Mouse (Mus musculus): ENCODE measurements around the gene Dlg2. TPM values are rescaled to one million over a fixed set of nuclear protein-coding genes. Genes with fewer than 3 reads are reported as not detected.

Gene Dlg2
- polyA plus RNA-seq, 1 experiment from 2014 or later, result 13.7 TPM

DNA sequence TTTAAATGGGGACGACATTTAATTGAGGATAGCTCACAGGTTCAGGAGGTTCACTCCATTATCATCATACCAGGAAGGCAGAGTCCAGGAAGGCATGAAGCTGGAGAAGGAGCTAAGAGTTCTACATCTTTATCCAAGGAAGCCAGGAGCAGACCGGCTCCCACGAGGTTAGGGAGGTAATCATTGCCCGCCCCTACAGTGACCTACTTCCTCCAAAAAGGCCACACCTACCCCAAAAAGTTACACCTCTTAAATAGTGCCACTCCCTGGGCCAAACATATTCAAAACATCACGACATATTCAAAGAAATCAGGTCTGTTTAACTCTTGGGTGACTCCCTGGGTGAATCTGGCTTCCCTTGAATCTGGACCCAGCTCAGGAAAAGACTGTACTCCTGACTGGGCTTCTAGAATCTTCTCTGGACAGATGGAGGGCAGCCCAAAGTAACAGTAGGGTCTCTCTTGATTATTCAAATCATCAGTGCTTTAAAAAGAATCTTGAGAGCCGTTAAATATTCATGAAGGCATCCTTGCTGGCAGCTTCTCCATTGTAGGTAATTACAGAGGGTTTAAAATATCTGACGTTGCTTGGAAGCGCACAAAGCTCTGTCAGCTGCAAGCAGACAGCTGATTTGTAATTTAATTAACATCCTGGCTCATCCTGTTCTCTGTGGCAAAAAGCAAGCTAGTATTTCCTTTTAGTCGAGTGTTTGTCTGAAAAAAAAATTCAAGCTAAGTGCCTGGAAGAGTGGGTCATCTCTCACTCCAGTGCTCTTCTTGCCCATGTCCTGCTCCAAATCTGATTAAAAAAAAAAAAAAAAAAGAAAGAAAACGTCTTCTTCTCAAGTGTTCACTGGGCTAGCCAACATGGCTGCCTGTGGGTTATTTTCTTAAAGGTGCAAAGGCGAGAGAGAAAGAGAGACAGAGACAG lies 966.2 kb downstream of the Dlg2 start:
- DNase-seq (ENCODE audit: low spot score), result no peak

GRCm38 (mm10) chr7:91443377-91443714 lies 966.9 kb downstream of the Dlg2 start:
- no peak for DNase-seq (ENCODE audit: low spot score)

DNA sequence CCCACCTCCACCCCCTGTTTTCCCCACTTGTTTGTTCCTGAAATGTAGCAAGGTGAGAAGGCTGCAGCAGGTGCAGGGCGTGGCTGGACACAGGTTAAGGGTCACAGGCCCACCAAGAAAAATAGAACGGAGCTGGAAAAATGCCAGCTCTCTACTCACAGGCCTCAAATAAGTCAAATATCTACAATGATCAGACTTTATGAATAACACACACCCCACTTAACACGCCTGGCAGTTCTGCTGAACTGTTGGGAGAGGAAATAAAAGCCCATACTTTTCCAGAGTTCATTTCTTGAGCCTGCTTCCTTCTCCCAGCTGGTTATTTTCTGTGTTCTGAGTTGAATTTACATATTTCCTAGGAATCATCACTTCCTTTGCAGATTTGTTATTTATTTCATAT lies 967.4 kb downstream of the Dlg2 start:
- no peak for DNase-seq (ENCODE audit: low spot score)

GRCm38 (mm10) chr7:91444728-91445127 lies 968.3 kb downstream of the Dlg2 start:
- no peak for DNase-seq (ENCODE audit: low spot score)

GRCm38 (mm10) chr7:91456796-91457195 lies 980.3 kb downstream of the Dlg2 start:
- DNase-seq (ENCODE audit: low spot score), result no peak

DNA sequence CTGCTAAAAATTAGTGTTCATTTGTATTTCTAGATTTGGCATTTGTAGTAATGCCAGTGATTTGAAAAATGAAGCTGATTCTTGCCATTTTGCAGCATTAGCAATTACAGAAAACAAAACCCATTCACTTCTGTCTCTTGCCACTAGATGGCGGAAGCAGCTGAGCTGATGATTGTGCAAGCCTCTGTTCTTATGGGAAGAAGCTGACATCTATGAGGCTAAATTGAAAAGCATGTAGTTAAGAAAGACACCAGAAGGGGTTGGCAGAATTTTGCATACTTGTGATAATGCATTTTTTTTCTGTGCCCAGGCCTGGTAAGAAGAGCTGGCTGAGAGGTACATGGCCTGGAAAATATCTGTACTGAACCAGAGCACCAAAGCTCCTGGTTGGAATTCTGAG lies 980.7 kb downstream of the Dlg2 start:
- DNase-seq (ENCODE audit: low spot score), result peak; percentile 47

- no peak for DNase-seq (ENCODE audit: low spot score)
These were observed 984.9 kb downstream of the Dlg2 start for GRCm38 (mm10) chr7:91461352-91461751.

DNA sequence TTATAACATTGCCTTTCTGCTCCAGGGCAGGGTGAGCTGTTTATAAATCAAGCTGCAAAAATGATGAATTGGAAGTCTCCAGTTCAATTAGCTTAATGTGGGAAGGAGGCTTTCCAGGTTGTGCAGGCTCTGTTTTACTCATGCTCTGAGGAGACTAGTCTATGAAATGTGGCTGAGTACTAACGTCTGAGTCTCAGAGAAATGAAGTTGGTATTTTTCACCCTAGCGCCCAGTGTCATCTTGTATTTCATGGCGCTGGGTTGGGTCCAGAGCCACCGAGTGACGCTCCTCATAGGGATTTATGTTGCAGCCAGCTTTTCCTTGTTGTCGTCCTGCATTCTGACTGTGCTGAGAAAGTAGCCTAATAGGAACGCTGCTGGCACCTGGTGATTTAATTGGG lies 986.8 kb downstream of the Dlg2 start:
- DNase-seq (ENCODE audit: low spot score), result no peak

- DNase-seq (ENCODE audit: low spot score), result no peak
These were observed 990.6 kb downstream of the Dlg2 start for GRCm38 (mm10) chr7:91467061-91467460.

DNA sequence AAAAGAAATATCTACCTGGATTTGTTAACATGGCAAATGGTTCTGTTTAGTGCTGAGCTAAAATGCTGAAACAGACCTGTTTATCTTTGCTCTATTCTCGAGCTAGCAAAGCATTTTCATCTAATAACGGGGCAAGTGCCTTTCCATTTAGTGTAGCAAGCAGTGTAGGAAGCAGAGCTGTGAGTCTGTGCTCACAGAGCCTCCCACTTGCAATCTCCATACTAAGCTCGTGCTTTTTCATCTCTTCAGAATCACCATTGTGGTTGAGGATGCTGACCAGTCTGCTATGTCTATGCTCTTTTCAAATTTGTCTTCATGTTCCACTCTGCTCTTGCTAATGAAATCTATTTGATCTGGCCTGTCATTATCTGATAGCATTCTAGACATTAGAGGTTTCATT lies 1002.7 kb downstream of the Dlg2 start:
- no peak for DNase-seq (ENCODE audit: low spot score)

DNA sequence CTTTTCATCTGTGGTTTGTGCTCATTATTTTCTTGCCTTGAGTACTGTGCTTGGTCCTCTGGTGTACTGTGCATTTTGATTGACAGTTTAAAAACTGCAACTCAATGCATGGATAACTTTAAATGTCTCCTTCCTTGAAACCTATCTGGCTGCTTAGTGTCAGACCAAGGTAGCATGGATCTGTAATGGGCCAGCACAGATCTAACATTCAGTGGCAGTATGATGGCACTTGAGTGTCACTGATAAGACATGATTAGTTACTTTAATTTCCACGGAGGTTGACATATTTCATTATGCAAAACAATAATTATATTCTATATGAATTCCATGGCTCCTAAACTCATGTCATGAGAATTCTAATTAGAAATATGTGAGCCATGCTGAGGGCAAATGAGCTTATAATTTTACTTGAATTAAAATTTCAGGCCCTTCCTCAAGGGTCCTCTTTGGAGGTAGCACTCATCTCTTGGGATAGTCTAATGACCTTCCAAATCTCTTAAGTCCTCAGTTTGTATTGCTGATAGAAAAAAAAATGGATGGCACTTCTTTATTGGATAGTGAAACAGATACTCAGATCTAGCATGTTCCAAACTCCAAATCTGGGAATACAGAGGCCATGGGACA lies 1005.2 kb downstream of the Dlg2 start:
- no peak for DNase-seq (ENCODE audit: low spot score)

GRCm38 (mm10) chr7:91493234-91493633 lies 1016.8 kb downstream of the Dlg2 start:
- no peak for DNase-seq (ENCODE audit: low spot score)

DNA sequence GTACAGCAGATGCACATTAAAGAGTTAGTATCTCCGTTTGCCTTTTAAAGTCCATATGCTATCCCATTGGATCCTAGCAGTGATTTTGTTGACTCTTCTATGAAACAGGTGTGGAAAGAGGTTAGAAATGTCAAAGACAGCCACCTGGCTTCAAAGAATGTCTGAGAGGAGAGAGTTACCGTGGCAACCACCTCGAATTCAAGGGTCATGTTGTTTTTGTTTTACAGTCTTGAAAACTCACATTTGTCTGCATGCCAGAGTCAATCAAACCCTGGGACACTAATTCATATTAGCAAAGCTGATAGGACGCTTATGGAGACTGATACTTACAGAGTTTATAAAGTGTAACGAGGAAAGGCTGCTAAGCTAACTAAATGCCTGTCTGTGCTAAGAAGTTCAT lies 1019.1 kb downstream of the Dlg2 start:
- DNase-seq (ENCODE audit: low spot score), result no peak

DNA sequence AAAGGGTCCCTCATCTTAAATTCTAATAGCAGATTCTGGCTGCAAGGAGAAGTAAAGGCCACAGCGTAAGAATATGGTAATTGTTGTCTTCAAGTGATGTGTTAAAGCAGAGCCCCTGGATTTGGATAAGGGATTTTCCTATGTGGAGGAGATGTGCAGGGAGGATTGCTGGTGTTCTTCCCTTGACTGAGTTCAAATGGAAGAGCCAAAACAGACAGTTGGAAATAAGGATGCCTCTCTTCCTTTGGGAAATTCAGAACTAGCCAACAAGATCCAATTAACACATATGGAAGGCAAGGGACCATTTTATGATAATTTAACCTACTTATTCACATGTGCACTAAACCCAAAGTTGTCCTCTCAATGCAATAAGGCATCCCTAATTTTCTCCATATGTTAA lies 1034.6 kb downstream of the Dlg2 start:
- no peak for DNase-seq (ENCODE audit: low spot score)

DNA sequence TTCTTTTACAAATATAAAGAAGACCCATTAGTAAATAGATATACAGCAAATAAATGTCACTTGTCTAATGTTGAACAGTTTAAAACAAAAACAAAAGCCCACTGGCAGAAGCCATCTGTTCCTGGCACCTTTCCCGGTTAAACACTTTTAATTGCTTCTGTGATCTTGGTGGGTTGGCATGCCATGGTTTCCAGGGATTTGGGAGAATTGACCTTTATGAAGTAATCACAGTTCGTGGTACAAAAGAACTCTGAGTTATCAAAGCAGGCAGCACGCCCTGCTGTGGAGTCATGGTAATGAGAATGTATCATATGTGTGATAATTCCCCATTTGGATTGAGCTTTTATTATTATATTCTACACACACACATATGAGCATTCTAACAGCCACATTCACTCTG lies 1038.0 kb downstream of the Dlg2 start:
- no peak for DNase-seq (ENCODE audit: low spot score)

- DNase-seq (ENCODE audit: low spot score), result no peak
These were observed 1039.8 kb downstream of the Dlg2 start for GRCm38 (mm10) chr7:91516225-91516624.

DNA sequence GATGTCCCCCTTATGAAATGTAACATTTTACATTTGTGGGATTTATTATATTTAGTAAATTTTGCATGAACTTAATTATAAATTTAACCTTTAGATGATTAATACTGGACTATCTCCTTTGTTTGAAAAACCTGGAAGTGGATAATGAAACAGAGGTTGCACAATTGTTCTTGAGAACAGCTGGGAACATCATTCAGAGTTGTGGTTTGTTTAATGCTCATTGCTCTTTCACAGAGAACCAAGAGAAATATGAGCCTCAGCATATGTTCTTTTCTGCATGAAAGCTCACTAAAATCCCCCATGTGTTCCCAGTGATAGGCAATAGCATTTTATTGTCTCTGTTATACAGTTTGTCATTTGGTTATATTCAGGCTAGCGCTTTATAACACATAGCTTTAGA lies 1049.4 kb downstream of the Dlg2 start:
- no peak for DNase-seq (ENCODE audit: low spot score)

GRCm38 (mm10) chr7:91542597-91543285 lies 1066.3 kb downstream of the Dlg2 start:
- no peak for DNase-seq (ENCODE audit: low spot score)

DNA sequence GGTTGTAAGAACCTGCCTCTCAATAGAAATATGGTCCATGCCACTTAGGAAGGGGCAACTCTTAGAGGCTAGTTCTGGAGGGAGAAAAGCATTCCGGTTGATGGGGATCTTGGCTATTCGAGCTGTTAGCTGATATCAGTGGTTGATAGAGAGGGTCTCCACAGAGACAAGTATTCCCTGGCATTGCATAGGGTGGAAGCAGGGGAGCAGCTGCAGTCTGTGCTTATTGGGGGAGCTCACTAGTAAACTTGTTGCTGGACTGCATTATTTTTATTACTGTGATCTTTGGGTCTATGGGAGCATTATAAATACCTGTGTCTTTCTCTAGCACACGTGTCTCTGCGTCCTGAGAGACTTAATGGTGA lies 1066.8 kb downstream of the Dlg2 start:
- no peak for DNase-seq (ENCODE audit: low spot score)

- DNase-seq (ENCODE audit: low spot score), result no peak
These were observed 1068.1 kb downstream of the Dlg2 start for GRCm38 (mm10) chr7:91544600-91544999.

GRCm38 (mm10) chr7:91548796-91549195 lies 1072.3 kb downstream of the Dlg2 start:
- no peak for DNase-seq (ENCODE audit: low spot score)

DNA sequence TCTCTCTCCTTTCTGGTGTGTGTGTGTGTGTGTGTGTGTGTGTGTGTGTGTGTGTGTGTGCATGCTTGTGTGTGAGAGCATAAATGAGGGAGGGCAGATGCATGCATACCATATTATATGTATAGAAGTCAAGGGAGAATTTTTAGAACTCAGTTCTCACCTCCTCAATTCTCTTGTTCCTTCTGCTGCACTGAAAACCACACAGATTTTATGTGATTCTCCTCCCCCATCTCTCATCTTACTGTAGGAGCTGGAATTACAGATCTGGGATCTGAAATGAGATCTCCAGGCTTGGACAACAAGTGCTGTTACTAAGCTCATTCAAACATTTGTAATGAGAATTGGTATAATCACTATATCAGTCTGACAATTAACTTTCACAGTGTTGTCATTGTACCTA lies 1081.1 kb downstream of the Dlg2 start:
- DNase-seq (ENCODE audit: low spot score), result no peak
